ENCODE assay signal across 23 mouse cellular contexts in genomic region chr5:24537618-24538017, GRCm38 (mm10). TPM values are rescaled to one million over a fixed set of nuclear protein-coding genes. Genes with fewer than 3 reads are reported as not detected.
A peak's percentile ranks its signal among the peaks of the same experiment; 100 is the strongest.
DNase-seq lines count a peak whose midpoint lies in the region; ATAC-seq and TF ChIP-seq lines count a peak whose summit lies in the region.
"Had no signal": no experiment of that assay in that cellular context is flagged by ENCODE, and none has a peak within 500 bp of the region (broad histone marks: within the 10 kb centered on the region; RNA-seq: fewer than 3 reads in every experiment).

No protein-coding gene starts in this region.

- H3K27ac ChIP-seq in embryonic facial prominence, embryonic 11.5 days (replicated peaks; ENCODE audit: low read depth, low read length): no peak overlapping the region
- H3K27ac ChIP-seq in embryonic facial prominence, embryonic 10.5 days (replicated peaks): no peak overlapping the region
- no peak overlapping the region for H3K27ac ChIP-seq in hindbrain, postnatal 0 days
- no peak overlapping the region for H3K27ac ChIP-seq in hindbrain, embryonic 11.5 days (ENCODE audit: low read depth, low read length)
- H3K27ac ChIP-seq in embryonic facial prominence, embryonic 14.5 days (replicated peaks; ENCODE audit: low read depth, low read length): no peak overlapping the region
- H3K27ac ChIP-seq in limb, embryonic 14.5 days (replicated peaks; ENCODE audit: low read depth, low read length): no peak overlapping the region
- H3K27ac ChIP-seq: embryonic facial prominence, embryonic 15.5 days; forebrain, embryonic 15.5 days; hindbrain, embryonic 10.5 days; kidney, postnatal 0 days; liver, embryonic 12.5 days; stomach, postnatal 0 days had no signal

- no peaks in the 10 kb centered on the region for H3K27me3 ChIP-seq in embryonic facial prominence, embryonic 11.5 days (ENCODE audit: control insufficient read depth, insufficient read depth, low read length)
- peaks cover 28% of the 10 kb centered on the region for H3K27me3 ChIP-seq in embryonic facial prominence, embryonic 10.5 days (replicated peaks; ENCODE audit: low read depth, poor library complexity, severe bottlenecking)
- H3K27me3 ChIP-seq in hindbrain, postnatal 0 days (ENCODE audit: insufficient read depth, low read length): 0 out of 2 replicates have a peak, but pooled peaks cover 4% of the 10 kb centered on the region
- no peaks in the 10 kb centered on the region for H3K27me3 ChIP-seq in hindbrain, embryonic 11.5 days (ENCODE audit: control insufficient read depth, insufficient read depth, low read length)
- no peaks in the 10 kb centered on the region for H3K27me3 ChIP-seq in embryonic facial prominence, embryonic 14.5 days (replicated peaks; ENCODE audit: control insufficient read depth, insufficient read depth, low read length)
- H3K27me3 ChIP-seq in limb, embryonic 14.5 days (ENCODE audit: control insufficient read depth, insufficient read depth, low read length): no peaks in the 10 kb centered on the region
- H3K27me3 ChIP-seq: embryonic facial prominence, embryonic 15.5 days; forebrain, embryonic 15.5 days; Patski had no signal

- WGBS in embryonic facial prominence, embryonic 11.5 days: 67% methylated on average over 16 of the region's 16 CpGs
- WGBS in embryonic facial prominence, embryonic 10.5 days: 72% methylated on average over 16 of the region's 16 CpGs
- WGBS in hindbrain, postnatal 0 days: 55% methylated on average over 16 of the region's 16 CpGs
- 66% methylated on average over 16 of the region's 16 CpGs for WGBS in hindbrain, embryonic 11.5 days
- 65% methylated on average over 15 of the region's 16 CpGs for WGBS in embryonic facial prominence, embryonic 14.5 days
- WGBS in limb, embryonic 14.5 days: 62% methylated on average over 16 of the region's 16 CpGs

- no peaks in the 10 kb centered on the region for H3K36me3 ChIP-seq in embryonic facial prominence, embryonic 11.5 days (replicated peaks; ENCODE audit: control insufficient read depth, insufficient read depth, low read depth, low read length)
- H3K36me3 ChIP-seq in embryonic facial prominence, embryonic 10.5 days (replicated peaks): no peaks in the 10 kb centered on the region
- no peaks in the 10 kb centered on the region for H3K36me3 ChIP-seq in hindbrain, postnatal 0 days (ENCODE audit: insufficient read depth, low read length)
- no peaks in the 10 kb centered on the region for H3K36me3 ChIP-seq in hindbrain, embryonic 11.5 days (ENCODE audit: control insufficient read depth, insufficient read depth, low read length)
- H3K36me3 ChIP-seq in embryonic facial prominence, embryonic 14.5 days (ENCODE audit: control insufficient read depth, insufficient read depth, low read length): no peaks in the 10 kb centered on the region
- H3K36me3 ChIP-seq in limb, embryonic 14.5 days (ENCODE audit: control insufficient read depth, insufficient read depth, low read length): no peaks in the 10 kb centered on the region
- H3K36me3 ChIP-seq: embryonic facial prominence, embryonic 15.5 days; forebrain, embryonic 15.5 days; hindbrain, embryonic 10.5 days; liver, embryonic 12.5 days had no signal

- no peak overlapping the region for H3K4me2 ChIP-seq in embryonic facial prominence, embryonic 11.5 days (ENCODE audit: low read depth, low read length)
- no peak overlapping the region for H3K4me2 ChIP-seq in hindbrain, postnatal 0 days (ENCODE audit: low read depth, low read length)
- no peak overlapping the region for H3K4me2 ChIP-seq in hindbrain, embryonic 11.5 days (replicated peaks; ENCODE audit: low read depth, low read length)
- no peak overlapping the region for H3K4me2 ChIP-seq in embryonic facial prominence, embryonic 14.5 days (ENCODE audit: low read depth, low read length)
- no peak overlapping the region for H3K4me2 ChIP-seq in limb, embryonic 14.5 days (replicated peaks; ENCODE audit: low read depth, low read length, severe bottlenecking)
- H3K4me2 ChIP-seq: embryonic facial prominence, embryonic 15.5 days; forebrain, embryonic 15.5 days; liver, embryonic 12.5 days; midbrain, embryonic 11.5 days had no signal

- H3K4me1 ChIP-seq in embryonic facial prominence, embryonic 11.5 days (ENCODE audit: control insufficient read depth, insufficient read depth, low read length): peaks cover 3% of the 10 kb centered on the region; the same call in 1 of the 2 replicates
- H3K4me1 ChIP-seq in embryonic facial prominence, embryonic 10.5 days: peaks cover 29% of the 10 kb centered on the region
- no peaks in the 10 kb centered on the region for H3K4me1 ChIP-seq in hindbrain, postnatal 0 days (ENCODE audit: insufficient read depth, low read length)
- no peaks in the 10 kb centered on the region; the same call in 1 of the 2 replicates for H3K4me1 ChIP-seq in hindbrain, embryonic 11.5 days (replicated peaks; ENCODE audit: control insufficient read depth, insufficient read depth, low read length)
- peaks cover 14% of the 10 kb centered on the region for H3K4me1 ChIP-seq in embryonic facial prominence, embryonic 14.5 days (ENCODE audit: control insufficient read depth, insufficient read depth, low read length)
- H3K4me1 ChIP-seq in limb, embryonic 14.5 days (ENCODE audit: control insufficient read depth, insufficient read depth, low read length): peaks cover 18% of the 10 kb centered on the region

- no peak for TF ChIP-seq POLR2A in limb, embryonic 14.5 days (IDR thresholded peaks at IDR 0.05; ENCODE audit: borderline replicate concordance, extremely low read depth, insufficient read depth, insufficient read length)

- TF ChIP-seq CTCF in hindbrain, postnatal 0 days (IDR thresholded peaks at IDR 0.05; ENCODE audit: low read depth): no peak

- ATAC-seq in embryonic facial prominence, embryonic 11.5 days (replicated peaks; ENCODE audit: insufficient number of reproducible peaks, low FRiP score, low TSS enrichment, low read depth): no peak
- 0 out of 2 replicates have a peak, but pooled peaks have one; percentile 22 for ATAC-seq in hindbrain, postnatal 0 days
- no peak for ATAC-seq in hindbrain, embryonic 11.5 days (ENCODE audit: low FRiP score)
- ATAC-seq in embryonic facial prominence, embryonic 14.5 days (ENCODE audit: low read depth): peak; percentile 32; the same call in 1 of the 2 replicates
- ATAC-seq in limb, embryonic 14.5 days (ENCODE audit: low FRiP score, low read depth): peak; percentile 27; the same call in 1 of the 2 replicates
- ATAC-seq in granulocyte monocyte progenitor cell, adult 5-6 weeks (replicated peaks; ENCODE audit: poor library complexity, severe bottlenecking): no peak
- ATAC-seq: forebrain, embryonic 15.5 days; intestine, embryonic 16.5 days; liver, embryonic 12.5 days; Patski had no signal

- no peaks in the 10 kb centered on the region for H3K9me3 ChIP-seq in embryonic facial prominence, embryonic 11.5 days (replicated peaks; ENCODE audit: control insufficient read depth, low read length)
- no peaks in the 10 kb centered on the region for H3K9me3 ChIP-seq in embryonic facial prominence, embryonic 10.5 days
- H3K9me3 ChIP-seq in hindbrain, postnatal 0 days (ENCODE audit: low read length): no peaks in the 10 kb centered on the region
- H3K9me3 ChIP-seq in hindbrain, embryonic 11.5 days (ENCODE audit: control insufficient read depth, low read length): no peaks in the 10 kb centered on the region
- no peaks in the 10 kb centered on the region for H3K9me3 ChIP-seq in embryonic facial prominence, embryonic 14.5 days (ENCODE audit: control insufficient read depth, low read length)
- no peaks in the 10 kb centered on the region for H3K9me3 ChIP-seq in limb, embryonic 14.5 days (ENCODE audit: control insufficient read depth, low read length)
- H3K9me3 ChIP-seq: embryonic facial prominence, embryonic 15.5 days; forebrain, embryonic 15.5 days; hindbrain, embryonic 10.5 days; liver, embryonic 12.5 days had no signal

- 0 out of 2 replicates have a peak overlapping the region, but pooled peaks have one; percentile 2 for H3K9ac ChIP-seq in embryonic facial prominence, embryonic 11.5 days (replicated peaks; ENCODE audit: low read length)
- H3K9ac ChIP-seq in hindbrain, postnatal 0 days (replicated peaks; ENCODE audit: low read length): no peak overlapping the region
- H3K9ac ChIP-seq in hindbrain, embryonic 11.5 days (ENCODE audit: low read depth, low read length): no peak overlapping the region
- H3K9ac ChIP-seq in embryonic facial prominence, embryonic 14.5 days (ENCODE audit: low read depth, low read length): no peak overlapping the region
- no peak overlapping the region for H3K9ac ChIP-seq in limb, embryonic 14.5 days (ENCODE audit: low read depth, low read length, severe bottlenecking)
- H3K9ac ChIP-seq: embryonic facial prominence, embryonic 15.5 days; forebrain, embryonic 15.5 days; liver, embryonic 12.5 days had no signal

- no peak for DNase-seq in embryonic facial prominence, embryonic 11.5 days (ENCODE audit: low spot score)
- DNase-seq in embryonic facial prominence, embryonic 10.5 days (ENCODE audit: low spot score): no peak
- no peak for DNase-seq in hindbrain, postnatal 0 days (ENCODE audit: low spot score)
- DNase-seq in hindbrain, embryonic 11.5 days (ENCODE audit: low spot score): no peak
- DNase-seq in embryonic facial prominence, embryonic 14.5 days (ENCODE audit: low spot score): peak; percentile 43
- peak; percentile 37 for DNase-seq in limb, embryonic 14.5 days (ENCODE audit: low spot score)
- no peak for DNase-seq in testis, postnatal 14 days (ENCODE audit: low spot score)
- DNase-seq: cerebellum, postnatal 36 days; thymus, postnatal 25 days had no signal

- no peak overlapping the region for H3K4me3 ChIP-seq in embryonic facial prominence, embryonic 11.5 days (ENCODE audit: low read depth, low read length)
- H3K4me3 ChIP-seq in embryonic facial prominence, embryonic 10.5 days: no peak overlapping the region
- H3K4me3 ChIP-seq in hindbrain, postnatal 0 days (ENCODE audit: low read length): no peak overlapping the region
- no peak overlapping the region for H3K4me3 ChIP-seq in hindbrain, embryonic 11.5 days (ENCODE audit: low read depth, low read length)
- H3K4me3 ChIP-seq in embryonic facial prominence, embryonic 14.5 days (ENCODE audit: low read depth, low read length): no peak overlapping the region
- no peak overlapping the region for H3K4me3 ChIP-seq in limb, embryonic 14.5 days (replicated peaks; ENCODE audit: low read length)
- H3K4me3 ChIP-seq: embryonic facial prominence, embryonic 15.5 days; forebrain, embryonic 15.5 days; hindbrain, embryonic 10.5 days; liver, embryonic 12.5 days had no signal

RNA-seq across cellular contexts. Expression of gene Asb10, which starts 3.2 kb away (rescaled TPM):
- polyA plus RNA-seq in embryonic facial prominence, embryonic 11.5 days (2014; fragmentation: Nextera tagmentation; extraction: Ambion mirVana): 0.24 and 0.36 TPM in 2 replicates
- polyA plus RNA-seq in embryonic facial prominence, embryonic 10.5 days (2016; fragmentation: Nextera tagmentation; extraction: Ambion mirVana): 0.29 TPM in 1 of 2 replicates, not detected in the other
- total RNA-seq in hindbrain, postnatal 0 days (2014; rRNA removed): 0.10 TPM in 1 of 2 replicates, not detected in the other
- polyA plus RNA-seq in hindbrain, postnatal 0 days (2015; fragmentation: Nextera tagmentation; extraction: Ambion mirVana): 0.16 and 0.21 TPM in 2 replicates
- polyA plus RNA-seq in hindbrain, embryonic 11.5 days (2014; fragmentation: Nextera tagmentation; extraction: Ambion mirVana): 0.20 and 0.33 TPM in 2 replicates
- polyA plus RNA-seq in embryonic facial prominence, embryonic 14.5 days (2014; fragmentation: Nextera tagmentation; extraction: Ambion mirVana): 1.2 and 1.8 TPM in 2 replicates
- 2.7 and 3.8 TPM in 2 replicates for polyA plus RNA-seq in limb, embryonic 14.5 days (2012; rRNA removed)
- 0.62 and 1.1 TPM in 2 replicates for polyA plus RNA-seq in limb, embryonic 14.5 days (2014; fragmentation: Nextera tagmentation; extraction: Ambion mirVana)
- total RNA-seq in granulocyte monocyte progenitor cell, adult 5-6 weeks (2014; fragmentation: Nextera tagmentation): not detected in 2 replicates
- total RNA-seq in granulocyte monocyte progenitor cell, adult 5-6 weeks (2017): not detected in 2 replicates
- total RNA-seq: CH12.LX had no signal
- polyA plus RNA-seq: liver, embryonic 12.5 days; Patski had no signal

RNA-seq across cellular contexts. Expression of gene Gbx1, which starts 10.6 kb away (rescaled TPM):
- 0.07 and 0.13 TPM in 2 replicates for polyA plus RNA-seq in embryonic facial prominence, embryonic 11.5 days (2014; fragmentation: Nextera tagmentation; extraction: Ambion mirVana)
- polyA plus RNA-seq in embryonic facial prominence, embryonic 10.5 days (2016; fragmentation: Nextera tagmentation; extraction: Ambion mirVana): 0.34 and 0.99 TPM in 2 replicates
- total RNA-seq in hindbrain, postnatal 0 days (2014; rRNA removed): 6.5 and 11.3 TPM in 2 replicates
- polyA plus RNA-seq in hindbrain, postnatal 0 days (2015; fragmentation: Nextera tagmentation; extraction: Ambion mirVana): 4.1 and 4.4 TPM in 2 replicates
- 1.0 and 1.9 TPM in 2 replicates for polyA plus RNA-seq in hindbrain, embryonic 11.5 days (2014; fragmentation: Nextera tagmentation; extraction: Ambion mirVana)
- polyA plus RNA-seq in embryonic facial prominence, embryonic 14.5 days (2014; fragmentation: Nextera tagmentation; extraction: Ambion mirVana): 0.04 and 0.05 TPM in 2 replicates
- polyA plus RNA-seq in limb, embryonic 14.5 days (2012; rRNA removed): 0.04 and 0.05 TPM in 2 replicates
- polyA plus RNA-seq in limb, embryonic 14.5 days (2014; fragmentation: Nextera tagmentation; extraction: Ambion mirVana): not detected in 2 replicates
- total RNA-seq in granulocyte monocyte progenitor cell, adult 5-6 weeks (2014; fragmentation: Nextera tagmentation): not detected in 2 replicates
- not detected in 2 replicates for total RNA-seq in granulocyte monocyte progenitor cell, adult 5-6 weeks (2017)
- polyA plus RNA-seq: embryonic facial prominence, embryonic 15.5 days; liver, embryonic 12.5 days; lung, embryonic 16.5 days; Patski; spleen, adult 2 months had no signal

RNA-seq across cellular contexts. Expression of gene 4931409K22Rik, which starts 19.0 kb away (rescaled TPM):
- not detected in 2 replicates for polyA plus RNA-seq in embryonic facial prominence, embryonic 11.5 days (2014; fragmentation: Nextera tagmentation; extraction: Ambion mirVana)
- 0.07 and 0.08 TPM in 2 replicates for polyA plus RNA-seq in embryonic facial prominence, embryonic 10.5 days (2016; fragmentation: Nextera tagmentation; extraction: Ambion mirVana)
- not detected in 2 replicates for total RNA-seq in hindbrain, postnatal 0 days (2014; rRNA removed)
- polyA plus RNA-seq in hindbrain, postnatal 0 days (2015; fragmentation: Nextera tagmentation; extraction: Ambion mirVana): 0.09 and 0.16 TPM in 2 replicates
- 0.14 TPM in 1 of 2 replicates, not detected in the other for polyA plus RNA-seq in hindbrain, embryonic 11.5 days (2014; fragmentation: Nextera tagmentation; extraction: Ambion mirVana)
- not detected in 2 replicates for polyA plus RNA-seq in embryonic facial prominence, embryonic 14.5 days (2014; fragmentation: Nextera tagmentation; extraction: Ambion mirVana)
- polyA plus RNA-seq in limb, embryonic 14.5 days (2012; rRNA removed): 0.35 and 0.51 TPM in 2 replicates
- polyA plus RNA-seq in limb, embryonic 14.5 days (2014; fragmentation: Nextera tagmentation; extraction: Ambion mirVana): 0.12 and 0.17 TPM in 2 replicates
- not detected in 2 replicates for total RNA-seq in granulocyte monocyte progenitor cell, adult 5-6 weeks (2014; fragmentation: Nextera tagmentation)
- not detected in 2 replicates for total RNA-seq in granulocyte monocyte progenitor cell, adult 5-6 weeks (2017)
- total RNA-seq: CH12.LX; gastrocnemius, postnatal 4 days had no signal
- polyA plus RNA-seq: intestine, embryonic 16.5 days; liver, embryonic 12.5 days; lung, embryonic 16.5 days; midbrain, embryonic 11.5 days; Patski; spleen, adult 2 months; stomach, postnatal 0 days had no signal

RNA-seq across cellular contexts. Expression of gene Abcf2, which starts 39.6 kb away (rescaled TPM):
- polyA plus RNA-seq in embryonic facial prominence, embryonic 11.5 days (2014; fragmentation: Nextera tagmentation; extraction: Ambion mirVana): 148 and 159 TPM in 2 replicates
- polyA plus RNA-seq in embryonic facial prominence, embryonic 10.5 days (2016; fragmentation: Nextera tagmentation; extraction: Ambion mirVana): 181 and 183 TPM in 2 replicates
- 60.6 and 65.6 TPM in 2 replicates for total RNA-seq in hindbrain, postnatal 0 days (2014; rRNA removed)
- 65.4 and 66.5 TPM in 2 replicates for polyA plus RNA-seq in hindbrain, postnatal 0 days (2015; fragmentation: Nextera tagmentation; extraction: Ambion mirVana)
- polyA plus RNA-seq in hindbrain, embryonic 11.5 days (2014; fragmentation: Nextera tagmentation; extraction: Ambion mirVana): 121 and 136 TPM in 2 replicates
- polyA plus RNA-seq in embryonic facial prominence, embryonic 14.5 days (2014; fragmentation: Nextera tagmentation; extraction: Ambion mirVana): 83.7 and 96.3 TPM in 2 replicates
- 81.0 and 82.5 TPM in 2 replicates for polyA plus RNA-seq in limb, embryonic 14.5 days (2012; rRNA removed)
- 94.3 TPM in 2 replicates for polyA plus RNA-seq in limb, embryonic 14.5 days (2014; fragmentation: Nextera tagmentation; extraction: Ambion mirVana)
- total RNA-seq in granulocyte monocyte progenitor cell, adult 5-6 weeks (2014; fragmentation: Nextera tagmentation): 51.6 and 74.3 TPM in 2 replicates
- total RNA-seq in granulocyte monocyte progenitor cell, adult 5-6 weeks (2017): 98.3 and 98.8 TPM in 2 replicates

RNA-seq across cellular contexts. Expression of gene Chpf2, which starts 48.9 kb away (rescaled TPM):
- 6.4 and 7.1 TPM in 2 replicates for polyA plus RNA-seq in embryonic facial prominence, embryonic 11.5 days (2014; fragmentation: Nextera tagmentation; extraction: Ambion mirVana)
- polyA plus RNA-seq in embryonic facial prominence, embryonic 10.5 days (2016; fragmentation: Nextera tagmentation; extraction: Ambion mirVana): 14.8 and 19.6 TPM in 2 replicates
- total RNA-seq in hindbrain, postnatal 0 days (2014; rRNA removed): 38.3 and 46.2 TPM in 2 replicates
- polyA plus RNA-seq in hindbrain, postnatal 0 days (2015; fragmentation: Nextera tagmentation; extraction: Ambion mirVana): 25.0 and 26.9 TPM in 2 replicates
- 8.6 and 8.7 TPM in 2 replicates for polyA plus RNA-seq in hindbrain, embryonic 11.5 days (2014; fragmentation: Nextera tagmentation; extraction: Ambion mirVana)
- 21.2 and 23.4 TPM in 2 replicates for polyA plus RNA-seq in embryonic facial prominence, embryonic 14.5 days (2014; fragmentation: Nextera tagmentation; extraction: Ambion mirVana)
- polyA plus RNA-seq in limb, embryonic 14.5 days (2012; rRNA removed): 56.2 and 57.0 TPM in 2 replicates
- 21.3 and 23.1 TPM in 2 replicates for polyA plus RNA-seq in limb, embryonic 14.5 days (2014; fragmentation: Nextera tagmentation; extraction: Ambion mirVana)
- 17.8 and 17.9 TPM in 2 replicates for total RNA-seq in granulocyte monocyte progenitor cell, adult 5-6 weeks (2014; fragmentation: Nextera tagmentation)
- 10.4 and 29.2 TPM in 2 replicates for total RNA-seq in granulocyte monocyte progenitor cell, adult 5-6 weeks (2017)

Comparison
In these comparisons a context has a peak if more than half of its experiments do, and no peak if none do; other contexts are left out.
1. ATAC-seq: peak in hindbrain, postnatal 0 days (single experiment), embryonic facial prominence, embryonic 14.5 days (single experiment) and limb, embryonic 14.5 days (single experiment); none in embryonic facial prominence, embryonic 11.5 days (single experiment), hindbrain, embryonic 11.5 days (single experiment) and granulocyte monocyte progenitor cell, adult 5-6 weeks (single experiment).
2. DNase-seq: peak in embryonic facial prominence, embryonic 14.5 days (single experiment) and limb, embryonic 14.5 days (single experiment); none in embryonic facial prominence, embryonic 11.5 days (single experiment), embryonic facial prominence, embryonic 10.5 days (single experiment), hindbrain, postnatal 0 days (single experiment), hindbrain, embryonic 11.5 days (single experiment) and testis, postnatal 14 days (single experiment).